Mouse (Mus musculus): ENCODE results near the gene Nudt8. TPM values are rescaled to one million over a fixed set of nuclear protein-coding genes. Genes with fewer than 3 reads are reported as not detected.

Nudt8 gene
- polyA plus RNA-seq, 1 experiment from 2014 or later = 28.8 TPM

DNA sequence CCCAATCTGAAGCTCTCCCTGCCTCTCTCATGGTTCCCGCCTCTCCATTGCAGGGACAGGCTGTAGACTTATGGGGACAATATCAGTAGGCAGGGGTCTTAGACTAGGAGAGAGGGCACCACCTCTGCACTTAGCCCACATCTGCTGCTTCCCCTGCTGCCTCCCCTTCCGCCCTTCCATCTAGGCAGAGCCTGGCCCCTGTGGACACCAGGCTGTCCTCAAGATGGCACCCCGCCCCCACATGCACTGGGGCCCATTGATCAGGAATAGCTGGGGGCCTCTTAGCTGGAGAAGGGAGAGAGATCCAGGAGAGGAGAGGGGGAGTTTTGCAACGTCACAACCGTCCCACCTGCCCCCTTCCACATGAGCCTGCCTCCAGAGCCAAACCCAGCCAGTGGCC, 8.0 kb upstream of the Nudt8 start, which contains the start of gene Tbx10:
Gene Tbx10, plus strand, starts transcription at position 337 of the 400 bp plus-strand sequence.
- Histone ChIP-seq H3K36me3 (ENCODE audit: control insufficient read depth, insufficient read depth, low read length) (no peaks in the 10 kb centered on the region), H3K4me1 (ENCODE audit: control insufficient read depth, insufficient read depth, low read length) (no peaks in the 10 kb centered on the region), H3K4me3 (ENCODE audit: low read depth, low read length) (no peak within 1 kb of the TSS), H3K9me3 (replicated peaks; ENCODE audit: control insufficient read depth, low read length, poor library complexity, severe bottlenecking) (no peaks in the 10 kb centered on the region), H3K9ac (ENCODE audit: low read depth, low read length) (no peak within 1 kb of the TSS), H3K27me3 (ENCODE audit: control insufficient read depth, insufficient read depth, low read depth, low read length) (no peaks in the 10 kb centered on the region), H3K27ac (ENCODE audit: low read length) (no peak within 1 kb of the TSS), H3K4me2 (ENCODE audit: low read length) (no peak within 1 kb of the TSS)
- WGBS = 61% methylated on average over 5 of the region's 5 CpGs
- no peak for ATAC-seq

DNA sequence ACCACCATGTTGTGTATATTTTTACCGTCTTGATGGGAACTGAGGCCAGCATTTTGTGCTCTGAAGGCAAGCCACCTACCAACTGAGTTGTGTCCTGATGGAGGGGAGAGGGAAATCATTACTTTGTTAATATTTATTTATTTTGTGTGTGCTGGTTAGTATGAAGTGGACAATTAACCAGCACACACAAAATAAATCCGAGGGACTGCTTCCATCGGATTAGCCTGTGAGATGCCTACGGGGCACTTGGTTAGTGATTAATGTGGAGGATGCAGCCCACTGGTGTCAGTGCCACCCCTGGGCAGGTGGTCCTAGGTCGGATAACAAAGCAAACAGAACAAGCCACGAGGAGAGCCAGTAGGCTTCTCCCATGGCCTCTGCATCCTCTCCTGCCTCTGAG, 5.4 kb upstream of the Nudt8 start:
- Histone ChIP-seq H3K4me3 (ENCODE audit: low read depth, low read length) (no peak overlapping the region), H3K4me2 (ENCODE audit: low read length) (no peak overlapping the region), H3K27me3 (ENCODE audit: control insufficient read depth, insufficient read depth, low read depth, low read length) (no peaks in the 10 kb centered on the region), H3K9ac (ENCODE audit: low read depth, low read length) (no peak overlapping the region), H3K36me3 (ENCODE audit: control insufficient read depth, insufficient read depth, low read length) (no peaks in the 10 kb centered on the region), H3K27ac (ENCODE audit: low read length) (no peak overlapping the region), H3K4me1 (ENCODE audit: control insufficient read depth, insufficient read depth, low read length) (peaks cover 5% of the 10 kb centered on the region; the same call in 1 of the 2 replicates), H3K9me3 (replicated peaks; ENCODE audit: control insufficient read depth, low read length, poor library complexity, severe bottlenecking) (no peaks in the 10 kb centered on the region)
- 72% methylated on average over 6 of the region's 6 CpGs for WGBS
- ATAC-seq = no peak

DNA sequence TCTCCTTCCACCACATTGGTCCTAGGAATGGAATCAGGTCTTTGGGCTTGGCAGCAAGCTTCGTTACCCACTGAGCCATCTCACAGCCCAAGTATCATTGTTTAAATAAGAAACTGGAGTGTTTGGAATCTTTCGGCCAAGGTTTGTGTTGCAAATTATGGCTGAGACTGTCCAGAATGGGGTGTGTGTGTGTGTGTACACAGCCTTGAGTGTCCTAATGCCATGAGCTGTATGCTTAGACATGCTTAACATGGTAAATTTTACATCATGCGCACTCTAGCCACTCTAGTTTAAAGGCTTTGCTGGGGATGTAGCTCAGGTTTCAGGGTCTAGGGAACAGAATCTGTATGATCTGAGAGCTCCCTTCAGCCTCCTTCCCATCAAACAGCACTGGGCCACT, 4.9 kb upstream of the Nudt8 start:
- Histone ChIP-seq H3K27ac (ENCODE audit: low read length) (no peak overlapping the region), H3K9me3 (replicated peaks; ENCODE audit: control insufficient read depth, low read length, poor library complexity, severe bottlenecking) (no peaks in the 10 kb centered on the region), H3K4me2 (ENCODE audit: low read length) (no peak overlapping the region), H3K9ac (ENCODE audit: low read depth, low read length) (no peak overlapping the region), H3K36me3 (ENCODE audit: control insufficient read depth, insufficient read depth, low read length) (no peaks in the 10 kb centered on the region), H3K27me3 (ENCODE audit: control insufficient read depth, insufficient read depth, low read depth, low read length) (no peaks in the 10 kb centered on the region), H3K4me1 (ENCODE audit: control insufficient read depth, insufficient read depth, low read length) (peaks cover 5% of the 10 kb centered on the region; the same call in 1 of the 2 replicates), H3K4me3 (ENCODE audit: low read depth, low read length) (no peak overlapping the region)
- ATAC-seq = no peak
- WGBS = 86% methylated on average over 3 of the region's 3 CpGs

DNA sequence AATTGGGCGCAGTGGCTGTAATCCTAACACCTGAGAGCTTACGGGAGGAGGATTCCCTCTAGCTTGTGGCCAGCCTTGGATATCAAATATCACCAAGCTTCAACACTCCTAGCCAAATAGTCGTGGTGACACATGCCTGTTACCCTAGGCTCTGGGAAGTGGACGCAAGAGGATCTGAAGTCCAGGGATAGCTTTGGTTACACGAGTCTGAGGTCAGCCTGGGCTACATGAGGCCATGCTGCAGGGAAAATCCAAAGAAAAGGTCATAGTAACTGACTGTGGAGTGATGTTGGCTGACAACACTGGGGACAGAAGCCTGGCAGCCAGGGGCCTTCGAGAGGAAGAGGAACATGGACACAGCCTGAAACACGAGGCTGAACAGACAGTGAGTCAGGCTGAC, 4.3 kb upstream of the Nudt8 start:
- Histone ChIP-seq H3K9ac (ENCODE audit: low read depth, low read length) (no peak overlapping the region), H3K9me3 (replicated peaks; ENCODE audit: control insufficient read depth, low read length, poor library complexity, severe bottlenecking) (no peaks in the 10 kb centered on the region), H3K36me3 (ENCODE audit: control insufficient read depth, insufficient read depth, low read length) (no peaks in the 10 kb centered on the region), H3K4me2 (ENCODE audit: low read length) (no peak overlapping the region), H3K27me3 (ENCODE audit: control insufficient read depth, insufficient read depth, low read depth, low read length) (no peaks in the 10 kb centered on the region), H3K27ac (ENCODE audit: low read length) (no peak overlapping the region), H3K4me1 (ENCODE audit: control insufficient read depth, insufficient read depth, low read length) (peaks cover 8% of the 10 kb centered on the region), H3K4me3 (ENCODE audit: low read depth, low read length) (no peak overlapping the region)
- ATAC-seq = no peak
- 76% methylated on average over 7 of the region's 7 CpGs for WGBS

DNA sequence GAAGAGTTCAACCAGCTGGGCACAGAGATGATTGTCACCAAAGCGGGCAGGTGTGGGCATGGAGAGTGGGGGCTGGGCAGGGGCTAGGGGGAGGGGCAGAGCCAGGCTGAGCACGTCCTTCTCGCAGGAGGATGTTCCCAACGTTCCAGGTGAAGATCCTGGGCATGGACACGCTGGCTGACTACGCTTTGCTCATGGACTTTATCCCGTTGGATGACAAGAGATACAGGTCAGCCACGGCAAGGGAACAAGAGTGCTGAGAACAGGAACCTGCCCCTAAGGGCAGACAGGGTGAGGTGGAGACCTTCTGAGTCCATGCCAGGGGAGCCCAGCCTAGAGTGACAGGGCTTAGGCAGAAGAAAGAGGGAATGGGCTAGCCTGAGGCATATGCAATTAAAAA, 3.6 kb upstream of the Nudt8 start:
- H3K27me3 ChIP-seq (ENCODE audit: control insufficient read depth, insufficient read depth, low read depth, low read length) = no peaks in the 10 kb centered on the region
- no peak overlapping the region for H3K9ac ChIP-seq (ENCODE audit: low read depth, low read length)
- WGBS = 79% methylated on average over 8 of the region's 8 CpGs
- no peaks in the 10 kb centered on the region for H3K36me3 ChIP-seq (ENCODE audit: control insufficient read depth, insufficient read depth, low read length)
- H3K4me1 ChIP-seq (ENCODE audit: control insufficient read depth, insufficient read depth, low read length) = peaks cover 14% of the 10 kb centered on the region
- no peaks in the 10 kb centered on the region for H3K9me3 ChIP-seq (replicated peaks; ENCODE audit: control insufficient read depth, low read length, poor library complexity, severe bottlenecking)
- H3K4me2 ChIP-seq (ENCODE audit: low read length) = no peak overlapping the region
- ATAC-seq = no peak
- H3K27ac ChIP-seq (ENCODE audit: low read length) = no peak overlapping the region
- H3K4me3 ChIP-seq (ENCODE audit: low read depth, low read length) = no peak overlapping the region

DNA sequence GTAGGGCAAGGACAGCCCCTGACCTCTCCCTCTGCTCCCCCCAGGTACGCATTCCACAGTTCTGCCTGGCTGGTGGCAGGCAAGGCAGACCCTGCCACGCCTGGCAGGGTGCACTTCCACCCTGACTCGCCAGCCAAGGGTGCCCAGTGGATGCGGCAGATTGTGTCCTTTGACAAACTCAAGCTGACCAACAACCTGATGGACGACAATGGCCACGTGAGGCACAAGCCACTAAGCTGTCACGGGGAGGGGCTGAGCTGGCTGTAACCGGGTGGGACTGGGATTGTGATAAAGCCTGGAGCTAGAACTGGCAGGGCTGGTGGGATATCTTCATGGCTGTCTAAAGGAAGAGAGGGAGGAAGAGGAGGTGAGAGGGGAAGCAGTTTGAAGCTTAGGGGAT, 3.1 kb upstream of the Nudt8 start:
- H3K27ac ChIP-seq (ENCODE audit: low read length) = no peak overlapping the region
- peaks cover 16% of the 10 kb centered on the region for H3K4me1 ChIP-seq (ENCODE audit: control insufficient read depth, insufficient read depth, low read length)
- no peaks in the 10 kb centered on the region for H3K9me3 ChIP-seq (replicated peaks; ENCODE audit: control insufficient read depth, low read length, poor library complexity, severe bottlenecking)
- H3K27me3 ChIP-seq (ENCODE audit: control insufficient read depth, insufficient read depth, low read depth, low read length) = no peaks in the 10 kb centered on the region
- H3K4me3 ChIP-seq (ENCODE audit: low read depth, low read length) = no peak overlapping the region
- WGBS = 66% methylated on average over 8 of the region's 8 CpGs
- no peak for ATAC-seq
- H3K4me2 ChIP-seq (ENCODE audit: low read length) = no peak overlapping the region
- H3K36me3 ChIP-seq (ENCODE audit: control insufficient read depth, insufficient read depth, low read length) = no peaks in the 10 kb centered on the region
- no peak overlapping the region for H3K9ac ChIP-seq (ENCODE audit: low read depth, low read length)

DNA sequence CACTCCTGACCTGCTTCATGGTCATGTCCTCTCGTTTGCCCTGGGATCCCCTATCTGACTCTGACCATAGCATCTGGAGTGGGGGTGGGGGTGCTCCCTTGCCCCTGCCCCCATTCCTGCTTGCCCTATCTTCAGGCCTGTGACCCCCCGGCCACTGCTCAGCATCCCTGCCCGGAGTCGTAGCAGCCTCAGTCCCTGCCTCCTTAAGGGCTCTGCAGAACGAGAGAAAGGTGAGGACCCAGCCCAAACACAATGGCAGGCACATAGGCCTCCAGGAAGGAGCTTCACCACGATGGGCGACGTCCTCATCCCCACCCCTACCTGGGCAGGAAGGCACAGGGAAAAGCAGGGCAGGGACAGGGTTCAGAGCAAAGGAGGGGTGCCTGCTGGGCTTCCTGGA, 2.0 kb upstream of the Nudt8 start:
- WGBS = 75% methylated on average over 8 of the region's 8 CpGs

DNA sequence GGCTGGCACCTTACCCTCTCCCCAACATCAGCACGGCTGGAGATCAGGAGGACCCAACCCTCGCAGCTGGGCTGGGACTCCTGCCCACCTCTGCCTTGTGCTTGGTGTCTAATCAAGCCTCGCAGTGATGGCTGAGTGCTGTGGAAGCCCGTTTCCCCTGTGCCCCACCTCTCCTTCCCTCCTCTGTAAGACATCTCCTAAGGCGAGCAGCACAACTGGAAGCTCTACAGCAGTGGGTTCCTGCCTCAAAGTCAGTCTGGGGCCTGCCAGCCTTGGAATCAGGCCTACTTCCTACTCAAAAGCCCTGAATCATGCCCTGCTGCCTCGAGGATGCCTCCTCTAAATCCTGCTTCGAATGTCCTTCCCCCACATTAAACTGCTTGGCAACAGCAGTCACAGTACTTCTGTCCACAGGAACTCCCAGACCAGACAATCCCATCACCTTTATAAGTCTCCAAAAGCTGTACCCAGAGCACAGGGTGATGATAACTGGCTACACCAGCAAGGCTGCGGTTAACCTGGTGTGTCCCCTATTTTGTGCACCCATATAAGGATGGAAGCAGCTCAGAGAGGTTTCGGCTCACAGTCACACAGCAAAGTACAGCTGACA, 1.2 kb upstream of the Nudt8 start:
- ATAC-seq = no peak
- peaks cover 16% of the 10 kb centered on the region for H3K4me1 ChIP-seq (ENCODE audit: control insufficient read depth, insufficient read depth, low read length)
- WGBS = 84% methylated on average over 9 of the region's 9 CpGs

More for the DNA sequence above, 2.0 kb upstream of the Nudt8 start:
- ATAC-seq = no peak
- Histone ChIP-seq H3K9me3 (replicated peaks; ENCODE audit: control insufficient read depth, low read length, poor library complexity, severe bottlenecking) (no peaks in the 10 kb centered on the region), H3K36me3 (ENCODE audit: control insufficient read depth, insufficient read depth, low read length) (no peaks in the 10 kb centered on the region), H3K4me1 (ENCODE audit: control insufficient read depth, insufficient read depth, low read length) (peaks cover 16% of the 10 kb centered on the region), H3K27ac (ENCODE audit: low read length) (no peak overlapping the region), H3K4me3 (ENCODE audit: low read depth, low read length) (no peak overlapping the region), H3K9ac (ENCODE audit: low read depth, low read length) (no peak overlapping the region), H3K27me3 (ENCODE audit: control insufficient read depth, insufficient read depth, low read depth, low read length) (no peaks in the 10 kb centered on the region), H3K4me2 (ENCODE audit: low read length) (no peak overlapping the region)

DNA sequence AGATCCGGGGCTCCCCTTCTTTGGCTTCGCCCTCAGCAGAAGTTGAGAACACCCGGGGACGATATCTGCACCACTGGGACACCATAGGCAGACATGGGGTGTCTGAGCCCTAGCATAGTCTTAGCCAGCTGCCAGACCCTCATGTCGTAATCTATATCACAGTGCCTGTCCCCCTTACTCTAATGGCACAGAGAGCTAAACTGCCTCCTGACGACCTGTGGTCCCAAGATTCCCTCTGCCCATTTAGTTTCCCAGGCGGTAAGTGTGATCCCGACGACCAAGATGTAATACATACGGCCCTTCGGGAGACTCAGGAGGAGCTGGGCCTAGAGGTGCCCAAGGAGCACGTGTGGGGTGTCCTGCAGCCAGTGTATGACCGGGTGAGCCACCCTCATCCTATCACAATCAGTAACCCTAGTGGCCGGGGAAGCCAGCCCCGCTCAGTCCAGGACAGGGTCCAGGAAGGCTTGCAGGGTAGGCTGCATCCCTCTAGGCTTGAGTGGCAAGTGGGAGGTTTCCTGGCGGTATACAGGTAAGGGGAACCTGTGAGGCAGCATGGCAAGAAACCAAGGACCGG, 657 bp downstream of the Nudt8 start:
- Histone ChIP-seq H3K4me2 (ENCODE audit: low read length) (peak overlapping the region; percentile 91), H3K9ac (ENCODE audit: low read depth, low read length) (peak overlapping the region; percentile 93), H3K36me3 (ENCODE audit: control insufficient read depth, insufficient read depth, low read length) (peaks cover 4% of the 10 kb centered on the region; the same call in 1 of the 2 replicates), H3K4me1 (ENCODE audit: control insufficient read depth, insufficient read depth, low read length) (peaks cover 16% of the 10 kb centered on the region), H3K27ac (ENCODE audit: low read length) (peak overlapping the region; percentile 97), H3K9me3 (replicated peaks; ENCODE audit: control insufficient read depth, low read length, poor library complexity, severe bottlenecking) (no peaks in the 10 kb centered on the region), H3K27me3 (ENCODE audit: control insufficient read depth, insufficient read depth, low read depth, low read length) (no peaks in the 10 kb centered on the region), H3K4me3 (ENCODE audit: low read depth, low read length) (peak overlapping the region; percentile 81)
- WGBS = 14% methylated on average over 17 of the region's 17 CpGs
- peak; percentile 18; the same call in 1 of the 2 replicates for ATAC-seq

More for the DNA sequence above, 1.2 kb upstream of the Nudt8 start:
- Histone ChIP-seq H3K9ac (ENCODE audit: low read depth, low read length) (no peak overlapping the region), H3K27me3 (ENCODE audit: control insufficient read depth, insufficient read depth, low read depth, low read length) (no peaks in the 10 kb centered on the region), H3K4me3 (ENCODE audit: low read depth, low read length) (peak overlapping the region; percentile 81), H3K36me3 (ENCODE audit: control insufficient read depth, insufficient read depth, low read length) (no peaks in the 10 kb centered on the region), H3K27ac (ENCODE audit: low read length) (no peak overlapping the region), H3K9me3 (replicated peaks; ENCODE audit: control insufficient read depth, low read length, poor library complexity, severe bottlenecking) (no peaks in the 10 kb centered on the region), H3K4me2 (ENCODE audit: low read length) (peak overlapping the region; percentile 91)

Data from midbrain, embryonic 16.5 days (tissue).